Mouse (Mus musculus): ENCODE data around the gene Hist1h2an.
"Not testable (repeated sequence)": the region's sequence is repeated elsewhere in the genome, so short reads cannot be mapped to it uniquely, and the experiment has no call there.

Gene Hist1h2an

DNA sequence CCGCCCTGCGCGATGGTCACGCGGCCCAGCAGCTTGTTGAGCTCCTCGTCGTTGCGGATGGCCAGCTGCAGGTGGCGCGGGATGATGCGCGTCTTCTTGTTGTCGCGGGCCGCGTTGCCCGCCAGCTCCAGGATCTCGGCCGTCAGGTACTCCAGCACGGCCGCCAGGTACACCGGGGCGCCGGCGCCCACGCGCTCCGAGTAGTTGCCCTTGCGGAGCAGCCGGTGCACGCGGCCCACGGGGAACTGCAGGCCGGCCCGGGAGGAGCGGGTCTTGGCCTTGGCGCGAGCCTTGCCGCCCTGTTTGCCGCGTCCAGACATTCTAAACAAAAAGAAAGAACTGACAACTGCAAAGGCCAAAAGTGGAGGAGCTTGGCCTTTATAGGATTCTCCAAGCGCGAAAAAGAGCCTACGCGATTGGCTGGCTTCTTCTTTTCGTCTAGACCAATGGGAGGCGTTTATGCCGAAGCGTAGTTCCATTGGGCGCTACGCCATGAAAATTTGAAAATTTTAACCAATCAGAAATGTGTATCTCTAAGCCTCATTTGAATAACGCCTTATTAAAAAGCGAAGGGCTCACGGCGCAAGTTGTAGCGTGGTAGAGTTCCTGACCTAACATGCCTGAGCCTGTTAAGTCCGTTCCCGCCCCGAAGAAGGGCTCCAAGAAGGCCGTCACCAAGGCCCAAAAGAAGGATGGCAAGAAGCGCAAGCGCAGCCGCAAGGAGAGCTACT is at the start of gene Hist1h2an, which contains the start of gene Hist1h2bp:
Hist1h2an (minus strand) TSS at position 320 of the 731 bp plus-strand sequence.
Hist1h2bp (plus strand) TSS at position 563 of the 731 bp plus-strand sequence.
- DNase-seq (ENCODE audit: low spot score): peak; percentile 91

- DNase-seq (ENCODE audit: low spot score): not testable (repeated sequence)
Observed at GRCm38 (mm10) chr13:21833461-21833860, 46.4 kb upstream of the Hist1h2an start, which contains the start of the genes Hist1h2ap and Hist1h2br. Hist1h2ap (minus strand) TSS chr13:21833507. Hist1h2br (plus strand) TSS chr13:21833743.

GRCm38 (mm10) chr13:21831418-21832394 is 44.7 kb upstream of the Hist1h2an start, which contains the start of gene Hist1h4n:
Hist1h4n (minus strand) TSS chr13:21832196.
- DNase-seq (ENCODE audit: low spot score): not testable (repeated sequence)

- no peak for DNase-seq (ENCODE audit: low spot score)
Observed at GRCm38 (mm10) chr13:21830344-21830743, 43.3 kb upstream of the Hist1h2an start.

- DNase-seq (ENCODE audit: low spot score): no peak
Observed at GRCm38 (mm10) chr13:21828511-21828910, 41.5 kb upstream of the Hist1h2an start.

GRCm38 (mm10) chr13:21820082-21820890 is 33.3 kb upstream of the Hist1h2an start:
- not testable (repeated sequence) for DNase-seq (ENCODE audit: low spot score)

DNA sequence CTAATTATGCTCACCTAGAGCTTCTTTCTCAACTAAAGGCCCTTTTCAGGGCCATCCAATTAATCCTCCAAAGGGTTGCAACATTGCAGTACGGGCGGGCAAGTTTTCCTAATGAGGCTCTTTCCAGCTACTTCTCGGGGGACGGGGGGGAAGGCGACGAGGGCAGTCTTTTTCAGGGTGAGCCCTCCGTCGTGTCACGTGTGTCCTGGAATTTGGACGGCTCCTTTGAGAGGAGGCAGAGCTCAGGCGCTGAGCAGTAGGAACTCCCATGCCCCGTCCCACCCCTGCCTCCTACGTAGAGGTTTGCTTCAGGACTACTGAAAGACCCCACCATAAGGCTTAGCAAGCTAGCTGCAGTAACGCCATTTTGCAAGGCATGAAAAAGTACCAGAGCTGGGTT is 25.1 kb upstream of the Hist1h2an start:
- not testable (repeated sequence) for DNase-seq (ENCODE audit: low spot score)

- not testable (repeated sequence) for DNase-seq (ENCODE audit: low spot score)
Observed at GRCm38 (mm10) chr13:21811539-21811938, 24.5 kb upstream of the Hist1h2an start, which contains the start of gene Hist1h4m. Hist1h4m (plus strand) TSS chr13:21811746.

GRCm38 (mm10) chr13:21811074-21811473 is 24.1 kb upstream of the Hist1h2an start:
- not testable (repeated sequence) for DNase-seq (ENCODE audit: low spot score)

GRCm38 (mm10) chr13:21810073-21810472 is 23.1 kb upstream of the Hist1h2an start, which contains the start of the genes Hist1h2bq and Hist1h2ao:
Hist1h2bq (minus strand) TSS chr13:21810197.
Hist1h2ao (plus strand) TSS chr13:21810465.
- not testable (repeated sequence) for DNase-seq (ENCODE audit: low spot score)

DNA sequence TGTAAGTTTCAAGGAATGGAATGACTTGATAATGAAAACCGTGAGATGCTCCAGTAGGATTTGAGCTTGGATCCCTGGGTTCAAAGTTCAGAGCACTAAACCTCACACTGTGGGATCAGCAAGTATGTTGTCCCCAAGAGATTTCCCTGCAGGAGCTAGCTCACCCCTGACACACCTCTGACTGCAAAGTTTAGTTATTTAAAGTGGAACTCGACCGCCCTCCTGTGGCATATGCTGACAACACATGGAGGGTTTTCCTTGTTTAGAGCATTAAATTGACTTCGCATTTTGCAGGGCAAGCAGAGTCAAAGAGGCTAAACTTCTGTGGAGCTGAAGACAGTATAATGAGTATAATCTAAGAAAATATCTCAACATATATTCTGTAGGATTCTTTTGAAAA is 16.0 kb upstream of the Hist1h2an start:
- not testable (repeated sequence) for DNase-seq (ENCODE audit: low spot score)

DNA sequence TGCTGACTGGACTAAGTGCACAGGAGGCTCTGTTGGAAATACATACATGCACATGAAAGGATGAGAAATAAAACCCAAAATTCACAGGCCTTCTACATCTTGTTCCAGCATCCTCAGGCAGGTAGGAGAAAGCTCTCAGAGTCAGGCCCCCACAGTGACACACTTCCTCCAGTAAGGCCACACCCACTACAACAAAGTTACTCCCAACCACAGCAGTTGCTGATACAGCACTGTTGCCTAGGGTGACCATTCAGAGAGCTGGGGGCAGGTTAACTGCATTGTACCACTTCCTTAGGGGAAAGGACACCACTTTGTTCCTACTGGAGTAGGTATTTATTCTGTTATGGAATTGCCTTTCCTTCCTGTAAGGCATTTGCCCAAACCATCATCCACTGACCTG is 10.1 kb upstream of the Hist1h2an start:
- DNase-seq (ENCODE audit: low spot score): not testable (repeated sequence)

DNA sequence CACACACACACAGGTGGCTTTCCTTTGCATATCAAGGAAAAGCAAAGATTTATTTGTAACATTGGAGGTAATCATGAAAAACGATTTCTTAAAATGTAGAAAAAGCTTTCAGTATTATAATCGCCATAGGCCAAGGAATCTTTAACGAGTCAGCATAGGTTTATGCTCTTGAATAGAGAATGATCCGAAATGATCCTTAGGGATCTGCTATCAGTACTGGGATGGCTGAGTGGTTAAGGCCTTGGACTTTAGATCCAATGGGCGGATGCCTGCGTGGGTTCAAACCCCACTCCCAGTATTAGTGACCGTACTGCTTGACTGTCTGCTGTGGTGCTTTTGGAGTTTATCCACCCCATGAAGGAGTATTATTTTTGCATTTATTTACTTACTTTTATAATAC is 8.6 kb upstream of the Hist1h2an start:
- no peak for DNase-seq (ENCODE audit: low spot score)

DNA sequence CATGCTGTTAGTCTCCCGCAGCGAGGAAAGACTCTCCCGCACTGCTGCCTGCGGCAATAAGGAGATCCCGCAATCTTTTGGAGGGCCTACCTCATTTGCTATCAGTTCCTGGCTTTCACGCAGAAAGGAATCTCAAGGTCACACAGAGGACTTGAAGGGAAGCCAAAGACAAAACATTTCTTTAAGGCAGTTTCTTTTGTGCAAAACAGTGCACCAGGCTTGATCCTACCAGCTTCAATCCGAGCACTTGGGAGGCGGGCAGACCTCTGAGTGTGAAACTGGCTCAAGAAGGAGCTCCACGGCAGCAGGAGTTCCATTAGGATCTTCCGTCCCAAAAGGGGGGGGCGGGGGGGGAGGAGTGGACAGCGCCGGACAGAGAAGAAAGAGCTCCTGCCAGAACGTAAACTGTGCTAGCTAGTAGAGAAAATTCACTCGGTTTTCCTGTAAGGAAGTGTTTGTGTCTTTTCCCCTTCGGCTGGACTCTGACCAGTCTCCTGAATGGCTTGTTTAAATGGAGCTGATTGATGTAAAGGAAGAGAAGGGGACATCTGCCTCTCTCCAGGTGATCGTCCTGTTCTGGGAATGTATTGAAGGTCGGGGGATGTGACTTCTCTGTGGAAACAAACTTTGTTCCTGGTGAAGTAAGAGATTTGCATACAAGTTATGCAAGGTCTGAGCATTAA is 3.7 kb upstream of the Hist1h2an start:
- no peak for DNase-seq (ENCODE audit: low spot score)

DNA sequence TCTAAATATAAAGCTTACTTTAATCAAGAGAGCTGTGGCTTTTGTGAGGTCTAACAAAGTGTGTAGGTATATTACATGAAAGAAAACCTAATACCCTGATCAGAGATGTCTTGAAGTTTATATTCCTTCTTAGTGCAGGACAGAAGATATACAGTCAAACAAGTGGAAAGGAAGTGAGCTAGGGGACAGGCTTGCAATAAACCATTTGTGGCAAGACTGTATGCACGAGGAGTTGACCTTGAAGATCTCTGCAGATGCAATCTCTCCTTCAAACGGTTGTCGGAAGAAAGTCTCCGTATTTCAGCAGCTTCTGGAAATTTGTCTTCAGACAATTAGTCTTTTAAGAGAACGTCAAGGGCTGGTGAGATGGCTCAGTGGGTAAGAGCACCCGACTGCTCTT is 2.9 kb upstream of the Hist1h2an start:
- DNase-seq (ENCODE audit: low spot score): no peak

GRCm38 (mm10) chr13:21787760-21788593 is 959 bp upstream of the Hist1h2an start:
- DNase-seq (ENCODE audit: low spot score): no peak

GRCm38 (mm10) chr13:21786189-21786898 is 674 bp downstream of the Hist1h2an start:
- DNase-seq (ENCODE audit: low spot score): no peak

- no peak for DNase-seq (ENCODE audit: low spot score)
Observed at GRCm38 (mm10) chr13:21784311-21784710, 2.7 kb downstream of the Hist1h2an start.

- DNase-seq (ENCODE audit: low spot score): no peak
Observed at GRCm38 (mm10) chr13:21783734-21784161, 3.3 kb downstream of the Hist1h2an start.

All from ovary, postnatal 14 days (tissue).